Mouse (Mus musculus) adrenal gland, postnatal 25 days (tissue): ENCODE results near the gene Ino80e. TPM values are rescaled to one million over a fixed set of nuclear protein-coding genes. Genes with fewer than 3 reads are reported as not detected.

Experiments used
- DNase-seq: peaks from one replicate; pipeline ENCODE4 v3.0.0; 2021; ENCODE audit warnings: mixed read lengths
- total RNA-seq: library from RNA; stranded (reverse); gene quantifications from 2 replicates; pipeline ENCODE4 v1.2.3, GENCODE M21; 2021

Ino80e gene
- total RNA-seq, 1 experiment from 2014 or later, result 44.4 TPM

DNA sequence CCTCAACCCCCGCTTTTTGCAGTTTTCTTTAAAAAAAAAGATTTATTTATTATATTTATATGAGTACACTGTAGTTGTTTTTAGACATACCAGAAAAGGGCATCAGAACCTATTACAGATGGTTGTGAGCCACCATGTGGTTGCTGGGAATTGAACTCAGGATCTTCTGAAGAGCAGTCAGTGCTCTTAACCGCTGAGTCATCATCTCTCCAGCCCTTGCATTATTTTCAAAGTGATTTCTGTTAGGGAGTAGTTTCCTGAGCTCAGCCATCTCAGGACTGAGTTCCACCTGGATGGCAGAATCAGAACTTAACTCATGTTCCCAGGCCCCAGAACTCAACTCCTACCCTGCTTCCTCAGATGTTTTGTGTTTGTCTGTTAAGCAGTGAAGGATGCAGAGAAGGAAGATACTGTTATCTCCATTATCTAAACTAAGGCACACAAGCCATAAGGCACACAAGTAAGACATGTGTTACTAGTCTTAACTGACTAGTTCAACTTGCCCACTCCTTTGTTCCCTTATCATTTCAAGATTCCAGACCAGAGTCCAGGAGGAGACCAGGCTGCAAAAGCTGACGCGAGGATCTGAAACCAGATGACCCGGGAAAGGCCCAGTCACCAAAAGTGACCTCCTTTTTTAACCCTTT is 52.3 kb downstream of the Ino80e start:
- no peak for DNase-seq

DNA sequence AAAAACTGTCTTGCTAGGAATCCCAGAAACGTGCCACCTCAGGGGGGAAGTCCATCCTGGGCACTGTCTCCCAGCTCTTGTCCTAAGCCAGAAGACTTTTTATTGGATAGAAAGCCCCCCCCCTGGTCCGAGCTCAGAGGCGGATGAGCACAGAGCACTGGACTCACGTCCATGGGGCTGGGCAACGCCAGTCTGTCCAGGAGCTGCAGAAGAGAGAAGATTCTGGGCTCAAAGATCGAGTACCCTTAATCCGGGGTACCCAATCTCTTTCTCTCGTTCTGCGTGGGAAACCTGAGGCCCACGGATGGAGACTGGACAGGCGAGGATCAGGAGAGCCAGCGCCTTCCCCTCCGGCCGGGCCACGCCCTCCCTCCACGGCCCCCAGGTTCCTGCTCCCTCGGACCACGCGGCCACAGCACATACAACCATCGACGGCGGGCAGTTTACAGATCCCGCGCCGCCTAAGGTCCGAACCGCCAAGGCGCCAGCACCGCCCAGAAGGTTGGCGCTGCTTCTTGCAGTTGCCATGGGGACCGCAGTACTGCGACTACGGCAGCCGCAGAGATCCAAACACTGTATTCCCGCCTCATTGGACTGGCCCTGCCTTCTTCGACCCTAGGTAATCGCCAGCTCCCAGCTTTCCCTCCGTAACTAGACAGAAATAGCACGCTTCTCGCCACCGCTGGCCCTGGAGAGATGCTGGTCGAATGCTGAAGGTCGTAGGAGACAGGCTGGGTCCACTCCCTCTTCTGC is 53.3 kb downstream of the Ino80e start:
- peak; percentile 86 for DNase-seq

DNA sequence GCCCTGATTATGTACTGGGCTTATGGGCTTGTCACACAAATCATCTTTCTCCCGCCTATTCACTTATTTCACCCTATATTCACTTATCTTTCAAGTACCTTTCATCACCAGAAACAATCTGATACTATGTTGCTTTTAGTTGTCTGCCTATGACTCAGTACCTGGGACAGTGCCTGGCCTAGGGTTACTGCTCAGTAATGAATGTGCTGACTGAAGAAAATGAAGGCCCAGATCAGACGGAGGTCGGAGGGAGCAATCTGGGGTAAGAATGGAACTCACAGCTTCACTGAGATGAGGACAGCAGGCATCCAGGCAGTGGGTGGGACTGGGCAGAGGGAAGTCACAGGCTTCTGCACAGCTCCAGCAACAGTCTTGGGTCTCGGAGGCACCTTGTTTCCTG is 54.8 kb downstream of the Ino80e start:
- peak; percentile 41 for DNase-seq

DNA sequence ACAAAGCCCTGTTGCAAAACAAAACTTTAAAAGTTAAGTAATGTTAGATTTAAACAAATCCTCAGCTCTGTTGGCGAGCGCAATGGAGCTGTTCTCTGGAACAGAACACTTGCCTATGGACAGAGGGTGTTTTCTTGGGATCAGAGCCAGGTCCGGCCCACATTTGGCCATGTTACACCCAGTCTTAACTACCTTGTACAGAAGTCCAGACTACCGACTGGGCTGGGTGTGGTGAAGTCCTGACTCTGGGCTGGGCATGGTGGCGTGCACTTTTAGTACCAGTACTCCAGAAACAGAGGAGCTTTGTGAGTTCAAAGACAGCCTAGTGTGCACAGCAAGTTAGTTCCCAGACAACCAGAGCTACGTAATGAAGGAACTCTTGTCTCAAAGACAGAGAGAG is 55.2 kb downstream of the Ino80e start:
- DNase-seq, result no peak

DNA sequence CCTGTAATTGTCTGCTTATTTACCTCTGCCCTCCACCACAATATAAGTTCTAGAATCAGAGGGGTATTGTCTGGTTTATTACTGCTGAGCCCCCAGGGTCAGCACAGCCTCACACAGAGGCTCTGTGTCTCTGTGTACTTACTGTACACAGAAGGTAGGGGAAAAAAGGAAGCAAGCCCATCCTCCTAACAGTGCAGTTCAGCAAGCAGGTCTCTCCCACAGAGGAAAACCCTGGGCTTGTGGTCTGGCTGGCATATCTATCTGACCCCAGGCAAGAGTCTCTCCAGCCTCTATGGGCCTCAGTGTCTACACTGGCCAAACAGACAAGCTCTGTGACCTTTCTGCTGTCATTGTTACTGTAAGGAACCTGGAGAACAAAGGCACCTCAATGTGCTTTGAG is 58.4 kb downstream of the Ino80e start:
- DNase-seq, result no peak

DNA sequence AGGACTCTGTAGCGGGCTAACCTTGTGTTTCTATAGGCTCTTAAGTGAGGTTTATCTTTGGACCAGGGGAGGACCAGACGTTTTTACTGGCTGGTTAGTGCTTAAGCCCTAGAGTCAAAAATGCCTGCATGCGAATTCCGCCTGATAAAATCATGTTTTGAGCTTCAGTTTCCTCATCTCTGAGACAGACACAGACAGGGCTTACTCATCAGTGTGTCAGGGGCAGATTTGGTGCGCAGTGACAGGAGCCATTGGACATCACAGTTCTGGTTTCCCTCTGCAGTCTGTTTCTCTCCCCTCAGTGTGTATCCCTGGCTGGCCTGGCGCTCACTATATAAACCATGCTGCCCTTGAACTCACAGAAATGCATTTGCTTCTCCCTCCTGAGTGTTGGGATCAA is 59.0 kb downstream of the Ino80e start:
- DNase-seq, result no peak

DNA sequence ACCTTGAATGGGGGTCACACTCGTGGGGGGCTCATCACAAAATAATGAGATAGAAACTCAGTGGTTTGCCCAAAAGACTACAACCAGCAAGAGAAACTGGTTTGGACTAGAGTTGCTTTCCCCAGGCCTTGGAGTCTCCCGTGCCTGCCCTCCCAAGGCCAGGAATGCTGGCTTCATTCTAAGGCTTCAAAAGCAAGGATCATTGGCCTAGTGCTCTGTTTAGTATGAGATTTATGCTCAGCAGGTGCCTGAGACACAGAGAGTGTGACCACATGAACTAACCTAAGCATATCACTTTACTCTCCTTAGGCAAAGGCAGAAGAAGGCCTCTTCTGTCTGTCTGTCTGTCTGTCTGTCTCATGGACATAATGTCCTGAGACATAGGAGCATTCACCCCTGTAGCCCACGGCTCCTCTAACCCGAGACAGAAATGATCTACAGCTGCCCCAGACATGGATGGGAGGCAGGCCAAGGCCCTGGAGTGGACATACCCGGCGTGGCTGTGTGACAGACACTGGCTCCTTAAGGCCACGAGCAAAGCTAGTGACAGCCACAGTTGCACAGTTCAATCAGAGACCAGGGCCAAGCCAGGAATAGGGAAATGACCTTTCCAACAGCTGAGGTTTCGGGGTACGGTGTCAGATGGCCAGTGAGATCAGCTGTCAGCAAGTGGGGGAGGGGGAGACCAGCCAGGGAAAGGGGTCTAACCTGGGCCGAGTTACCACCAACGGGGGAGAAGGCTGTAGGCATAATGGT is 59.9 kb downstream of the Ino80e start:
- peak; percentile 45 for DNase-seq

DNA sequence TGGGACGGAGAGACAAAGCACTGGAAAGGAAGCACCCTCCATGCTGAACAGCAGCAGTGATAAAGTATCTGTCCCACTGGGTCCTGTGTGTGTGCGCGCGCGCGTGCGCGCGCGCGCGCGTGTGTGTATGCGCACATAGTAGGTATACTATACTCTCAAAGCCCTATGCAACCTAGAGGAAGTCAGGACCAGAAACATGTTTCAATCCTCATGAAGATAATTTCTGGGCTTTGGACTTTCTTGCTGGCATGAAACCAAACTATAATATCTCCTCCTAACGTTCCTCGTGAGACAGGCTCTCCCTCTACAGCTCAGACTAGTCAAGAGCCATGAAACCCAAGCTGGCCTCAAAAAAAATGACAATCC is 61.1 kb downstream of the Ino80e start:
- DNase-seq, result no peak

Other genes with a start within 250 kb of the Ino80e start
- 12.1 and 20.7 TPM in 2 replicates for gene Nupr1, start 231.5 kb downstream of the Ino80e start, total RNA-seq
- gene Sgf29, start 213.1 kb downstream of the Ino80e start, total RNA-seq, result 37.5 and 41.1 TPM in 2 replicates
- gene Sult1a1, start 185.9 kb downstream of the Ino80e start, total RNA-seq, result 29.6 and 31.0 TPM in 2 replicates
- 83.3 and 85.8 TPM in 2 replicates for gene Bola2, start 167.0 kb downstream of the Ino80e start, total RNA-seq
- 12.8 and 17.5 TPM in 2 replicates for gene Slx1b, start 166.6 kb downstream of the Ino80e start, total RNA-seq
- gene Coro1a, start 154.6 kb downstream of the Ino80e start, total RNA-seq, result 3.5 and 8.0 TPM in 2 replicates
- gene Mapk3, start 102.8 kb downstream of the Ino80e start, total RNA-seq, result 142 and 170 TPM in 2 replicates
- 6.5 and 7.5 TPM in 2 replicates for gene Gdpd3, start 96.0 kb downstream of the Ino80e start, total RNA-seq
- 122 and 181 TPM in 2 replicates for gene Ypel3, start 85.4 kb downstream of the Ino80e start, total RNA-seq
- gene Tbx6, start 80.9 kb downstream of the Ino80e start, total RNA-seq, result 0.67 and 1.6 TPM in 2 replicates
- gene Ppp4c, start 69.9 kb downstream of the Ino80e start, total RNA-seq, result 91.5 and 101 TPM in 2 replicates
- gene Fam57b, start 64.7 kb downstream of the Ino80e start, total RNA-seq, result 17.2 and 17.3 TPM in 2 replicates
- gene 4930451I11Rik, start 30.7 kb downstream of the Ino80e start, total RNA-seq, result not detected in 2 replicates
- gene Doc2a, start 15.0 kb downstream of the Ino80e start, total RNA-seq, result 0.52 and 1.9 TPM in 2 replicates
- gene Hirip3, start 405 bp downstream of the Ino80e start, total RNA-seq, result 23.2 and 39.1 TPM in 2 replicates
- gene Taok2, start 22.3 kb upstream of the Ino80e start, total RNA-seq, result 82.8 and 89.5 TPM in 2 replicates
- gene Tmem219, start 60.5 kb upstream of the Ino80e start, total RNA-seq, result 21.7 and 34.5 TPM in 2 replicates
- 31.1 and 42.7 TPM in 2 replicates for gene Kctd13, start 66.5 kb upstream of the Ino80e start, total RNA-seq
- gene Asphd1, start 87.2 kb upstream of the Ino80e start, total RNA-seq, result 1.6 and 2.5 TPM in 2 replicates
- 91.1 and 128 TPM in 2 replicates for gene Sez6l2, start 88.2 kb upstream of the Ino80e start, total RNA-seq
- 95.1 and 99.5 TPM in 2 replicates for gene Cdipt, start 113.5 kb upstream of the Ino80e start, total RNA-seq
- 0.71 and 2.0 TPM in 2 replicates for gene Cdiptos, start 113.7 kb upstream of the Ino80e start, total RNA-seq
- 102 and 118 TPM in 2 replicates for gene Mvp, start 152.2 kb upstream of the Ino80e start, total RNA-seq
- gene Pagr1b, start 154.1 kb upstream of the Ino80e start, total RNA-seq, result 1.7 and 2.8 TPM in 2 replicates
- gene Pagr1a, start 155.0 kb upstream of the Ino80e start, total RNA-seq, result 13.4 and 28.2 TPM in 2 replicates
- 31.0 and 44.0 TPM in 2 replicates for gene Gm42742, start 158.7 kb upstream of the Ino80e start, total RNA-seq
- 2.2 and 5.1 TPM in 2 replicates for gene Prrt2, start 158.8 kb upstream of the Ino80e start, total RNA-seq
- gene Maz, start 164.7 kb upstream of the Ino80e start, total RNA-seq, result 167 and 171 TPM in 2 replicates
- gene Kif22, start 180.1 kb upstream of the Ino80e start, total RNA-seq, result 9.5 and 15.0 TPM in 2 replicates
- not detected in 2 replicates for gene Zg16, start 225.0 kb upstream of the Ino80e start, total RNA-seq
- gene AI467606, start 229.0 kb upstream of the Ino80e start, total RNA-seq, result 0.43 and 1.1 TPM in 2 replicates